Mouse (Mus musculus) thymus, adult 2 months (tissue): ENCODE results near the gene Ltbp3.

ENCODE experiments used
- CTCF ChIP-seq: fragments of 200-500 bp; IDR thresholded peaks from 2 replicates; pipeline ENCODE4 v1.5.1; 2012; ENCODE audit warnings: mild to moderate bottlenecking, control low read depth, low read length, moderate library complexity, borderline replicate concordance; ENCODE audit not compliant: control insufficient read depth, poor library complexity, insufficient read depth; ENCODE audit errors: extremely low read depth
- POLR2A ChIP-seq: fragments of 200-500 bp; IDR thresholded peaks from 2 replicates; pipeline ENCODE4 v1.6.1; 2012; ENCODE audit warnings: mild to moderate bottlenecking, low read length, control low read depth, moderate library complexity; ENCODE audit not compliant: control insufficient read depth, poor library complexity, insufficient read depth; ENCODE audit errors: extremely low read depth

DNA sequence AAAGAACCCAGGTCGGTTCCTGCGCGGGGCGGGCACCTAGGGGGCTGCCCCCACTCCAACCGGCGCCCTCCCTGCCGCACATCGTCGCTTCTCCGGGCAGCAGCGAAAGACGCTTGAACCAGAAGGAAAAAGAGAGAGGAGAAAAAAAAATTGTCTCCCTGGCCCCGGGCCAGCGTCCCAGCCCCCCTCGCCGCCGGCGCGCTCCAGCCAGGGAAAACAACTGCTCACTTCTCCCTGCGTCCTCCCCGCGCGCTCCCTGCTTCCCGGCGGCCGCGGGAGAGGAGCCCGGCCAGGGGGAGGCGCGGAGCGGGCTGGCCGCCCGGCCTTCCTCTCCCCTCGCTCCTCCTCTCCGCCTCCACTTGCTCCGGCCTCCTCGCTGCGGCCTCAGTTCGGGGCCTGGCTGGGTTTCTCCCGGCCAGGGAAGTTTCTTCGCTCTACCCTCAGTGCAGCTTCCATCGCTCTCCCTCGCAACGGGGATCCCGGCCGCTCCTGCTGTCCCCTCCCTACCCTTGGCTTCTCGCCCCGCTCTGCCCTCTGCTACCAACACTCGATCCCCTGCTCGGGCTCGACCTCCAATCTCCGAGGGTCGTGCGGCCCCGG, 1.0 kb downstream of the Ltbp3 start:
- TF ChIP-seq CTCF (no peak), POLR2A (no peak)
